Mouse (Mus musculus) hindbrain, embryonic 14.5 days (tissue): ENCODE measurements at regions not wholly inside any gene's neighbourhood (a gene's known extent, or its start where the extent isn't known, plus 50 kb on each side); places are given as distances from the start of the nearest gene placed in this dataset.
A peak's percentile ranks its signal among the peaks of the same experiment; 100 is the strongest.

Experiments used
- ATAC-seq: fragments of 200-750 bp; cut with Nextera tagmentation; 2 replicates; pipeline ENCODE4 v1.8.0; 2017; ENCODE audit warnings: moderate number of reproducible peaks, mild to moderate bottlenecking, moderate TSS enrichment, moderate library complexity; ENCODE audit not compliant: low FRiP score
- DNase-seq: peaks from one replicate; pipeline ENCODE4 v3.0.0-alpha.2; 2015; ENCODE audit warnings: low spot score
- H3K27ac ChIP-seq: fragments of 300-500 bp; sonication (generic); 2 replicates; pipeline ENCODE4 v1.5.1; 2014; ENCODE audit warnings: mild to moderate bottlenecking, moderate library complexity
- H3K27me3 ChIP-seq: fragments of 300-500 bp; sonication (generic); 2 replicates; pipeline ENCODE4 v1.6.1; 2014; ENCODE audit warnings: mild to moderate bottlenecking, low read length, mixed read lengths; ENCODE audit not compliant: control insufficient read depth, insufficient read depth
- H3K36me3 ChIP-seq: fragments of 300-500 bp; sonication (generic); replicated peaks from 2 replicates; pipeline ENCODE4 v1.6.1; 2014; ENCODE audit not compliant: control insufficient read depth, insufficient read depth
- H3K4me1 ChIP-seq: fragments of 300-500 bp; sonication (generic); replicated peaks from 2 replicates; pipeline ENCODE4 v1.6.1; 2014; ENCODE audit warnings: antibody characterized with exemption, low read length, mixed read lengths; ENCODE audit not compliant: control insufficient read depth, insufficient read depth
- H3K4me2 ChIP-seq: fragments of 300-500 bp; sonication (generic); replicated peaks from 2 replicates; pipeline ENCODE4 v1.6.1; 2014; ENCODE audit warnings: mild to moderate bottlenecking, moderate library complexity
- H3K4me3 ChIP-seq: fragments of 300-500 bp; sonication (generic); replicated peaks from 2 replicates; pipeline ENCODE4 v1.5.1; 2014; ENCODE audit warnings: mild to moderate bottlenecking, low read length
- H3K9ac ChIP-seq: fragments of 300-500 bp; sonication (generic); 2 replicates; pipeline ENCODE4 v1.6.1; 2014
- H3K9me3 ChIP-seq: fragments of 300-500 bp; sonication (generic); 2 replicates; pipeline ENCODE4 v1.6.1; 2016; ENCODE audit warnings: low read length; ENCODE audit not compliant: control insufficient read depth
- WGBS: fragments of 180-500 bp; shearing (Covaris S2); extraction: QIAGEN DNeasy Blood & Tissue Kit; methylation state at CpG from one replicate; pipeline ENCODE4 v1.1.7; 2014; 5-methylcytosine and 5-hydroxymethylcytosine counted together

GRCm38 (mm10) chr5:106295993-106296392, 162.0 kb downstream of the Barhl2 start:
- Histone ChIP-seq H3K4me3 (no peak overlapping the region), H3K4me2 (no peak overlapping the region), H3K9me3 (no peaks in the 10 kb centered on the region), H3K9ac (no peak overlapping the region), H3K27ac (no peak overlapping the region), H3K4me1 (no peaks in the 10 kb centered on the region; the same call in 1 of the 2 replicates), H3K27me3 (no peaks in the 10 kb centered on the region), H3K36me3 (no peaks in the 10 kb centered on the region)
- DNase-seq (no peak), ATAC-seq (no peak)
- WGBS = 10% methylated on average over 2 of the region's 2 CpGs

DNA sequence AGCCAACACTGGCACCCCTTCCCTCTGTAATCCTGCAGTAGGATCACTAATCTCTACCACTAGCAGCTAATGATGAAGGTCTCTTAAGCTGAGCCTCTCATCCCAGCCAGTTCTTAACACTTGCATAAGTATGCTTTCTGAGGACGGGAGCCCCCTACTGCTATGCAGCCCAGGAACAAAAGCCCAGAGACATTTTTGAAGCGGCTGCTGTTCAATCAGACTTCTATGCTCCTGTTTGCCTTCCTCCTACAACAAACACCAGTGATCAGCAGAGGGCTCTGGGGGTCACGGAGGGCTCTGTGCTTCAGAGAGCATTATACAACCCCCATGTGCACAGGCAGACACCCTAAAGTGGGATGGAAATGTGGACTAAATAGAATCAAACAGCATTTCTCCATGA, 162.4 kb downstream of the Barhl2 start:
- Histone ChIP-seq H3K9me3 (no peaks in the 10 kb centered on the region), H3K27ac (no peak overlapping the region), H3K4me3 (no peak overlapping the region), H3K9ac (no peak overlapping the region), H3K4me1 (no peaks in the 10 kb centered on the region; the same call in 1 of the 2 replicates), H3K4me2 (no peak overlapping the region), H3K36me3 (no peaks in the 10 kb centered on the region), H3K27me3 (no peaks in the 10 kb centered on the region)
- DNase-seq = no peak
- 3% methylated on average over 3 of the region's 3 CpGs for whole genome bisulfite sequencing
- ATAC-seq = no peak

DNA sequence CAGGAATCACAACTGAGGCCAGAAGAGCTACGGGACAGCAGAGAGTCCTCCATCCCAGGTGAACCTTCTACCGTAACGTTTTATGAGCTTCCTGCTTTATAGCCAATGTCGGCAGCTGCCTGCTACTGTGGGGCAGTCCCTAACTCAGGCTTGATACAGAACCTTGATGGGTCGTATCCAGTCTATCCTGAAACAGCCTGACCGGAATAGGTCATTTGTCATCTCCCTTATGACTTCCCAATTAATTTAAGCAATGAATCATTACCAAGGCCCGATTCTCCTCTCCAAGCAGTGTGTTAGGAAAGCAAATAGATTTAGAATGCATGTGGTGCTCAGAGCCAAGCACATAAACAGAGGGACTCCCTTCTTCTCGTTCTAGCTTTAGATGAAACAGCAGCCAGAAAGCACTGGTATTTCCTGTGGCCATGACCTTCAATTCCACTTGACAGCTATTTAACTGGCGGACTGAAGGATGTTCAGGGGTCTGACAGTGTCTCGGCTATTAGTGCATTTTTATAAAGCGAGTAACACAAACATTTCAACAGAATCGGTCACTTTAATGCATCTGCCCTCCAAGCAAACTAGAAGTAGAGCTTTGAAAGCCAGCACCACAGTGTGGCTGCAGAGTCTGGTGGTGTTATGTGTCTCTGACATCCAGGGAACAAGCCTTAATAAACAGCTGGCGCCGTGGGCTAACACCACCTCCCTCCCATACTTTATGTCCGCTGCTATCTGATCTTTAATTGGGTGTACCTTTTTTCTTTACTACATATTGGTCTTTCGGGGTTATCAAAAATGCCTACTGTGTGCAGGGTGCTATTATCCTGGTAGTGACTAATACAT, 165.4 kb downstream of the Barhl2 start:
- Histone ChIP-seq H3K27ac (no peak overlapping the region), H3K4me2 (no peak overlapping the region), H3K27me3 (no peaks in the 10 kb centered on the region), H3K36me3 (no peaks in the 10 kb centered on the region), H3K9me3 (no peaks in the 10 kb centered on the region), H3K9ac (no peak overlapping the region), H3K4me1 (no peaks in the 10 kb centered on the region; the same call in 1 of the 2 replicates), H3K4me3 (no peak overlapping the region)
- DNase-seq = no peak
- no peak for ATAC-seq
- WGBS = 74% methylated on average over 16 of the region's 16 CpGs

DNA sequence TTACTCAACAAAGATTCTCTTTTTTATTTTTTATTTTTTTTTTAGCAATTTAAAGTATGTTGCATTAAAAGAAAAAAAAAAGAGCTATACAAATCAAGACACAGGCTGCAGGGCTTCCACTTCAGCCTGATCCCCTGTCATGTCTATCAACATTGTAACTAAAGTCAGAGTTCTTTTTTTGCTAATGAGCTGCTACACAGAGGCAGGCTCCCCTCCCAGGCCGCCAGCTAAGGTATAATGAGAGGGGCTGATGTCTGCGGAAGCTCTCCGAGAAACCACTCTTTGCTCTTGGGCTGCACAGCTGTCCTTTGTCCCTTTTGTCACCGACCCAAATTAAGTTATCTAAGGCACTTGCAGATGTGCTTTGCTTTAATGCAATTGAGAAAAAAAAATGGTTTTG, 172.8 kb downstream of the Barhl2 start:
- Histone ChIP-seq H3K4me3 (no peak overlapping the region), H3K27me3 (no peaks in the 10 kb centered on the region), H3K27ac (no peak overlapping the region), H3K9me3 (no peaks in the 10 kb centered on the region), H3K36me3 (no peaks in the 10 kb centered on the region), H3K9ac (no peak overlapping the region), H3K4me2 (no peak overlapping the region), H3K4me1 (no peaks in the 10 kb centered on the region)
- 7% methylated on average over 4 of the region's 4 CpGs for WGBS
- DNase-seq = no peak
- ATAC-seq = no peak

DNA sequence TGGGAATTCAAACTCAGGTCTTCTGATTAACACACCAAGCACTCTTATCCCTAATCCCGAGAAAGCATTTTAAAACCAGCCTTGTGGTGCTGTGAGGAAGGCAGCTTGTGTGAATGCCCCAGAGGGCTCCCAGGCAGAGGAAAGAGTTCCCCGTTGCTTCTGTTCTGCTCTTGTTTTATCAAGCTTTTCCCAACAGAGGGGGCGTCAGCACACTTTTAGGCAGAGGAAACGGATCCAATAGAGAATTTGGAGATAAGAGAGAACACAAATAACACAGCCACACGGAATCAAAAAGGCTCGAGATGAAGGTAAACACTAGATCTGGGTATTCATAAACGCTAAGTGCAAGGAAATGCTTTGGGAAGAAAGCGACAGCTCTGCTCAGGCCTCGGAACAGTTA, 173.2 kb downstream of the Barhl2 start:
- ATAC-seq (no peak), DNase-seq (no peak)
- Histone ChIP-seq H3K27ac (no peak overlapping the region), H3K27me3 (no peaks in the 10 kb centered on the region), H3K4me2 (no peak overlapping the region), H3K4me3 (no peak overlapping the region), H3K9ac (no peak overlapping the region), H3K4me1 (no peaks in the 10 kb centered on the region), H3K9me3 (no peaks in the 10 kb centered on the region), H3K36me3 (no peaks in the 10 kb centered on the region)
- WGBS = 22% methylated on average over 9 of the region's 9 CpGs

GRCm38 (mm10) chr5:106282646-106283045, 175.3 kb downstream of the Barhl2 start:
- Histone ChIP-seq H3K9ac (no peak overlapping the region), H3K9me3 (no peaks in the 10 kb centered on the region), H3K4me1 (no peaks in the 10 kb centered on the region), H3K4me3 (no peak overlapping the region), H3K27me3 (no peaks in the 10 kb centered on the region), H3K27ac (no peak overlapping the region), H3K36me3 (no peaks in the 10 kb centered on the region), H3K4me2 (no peak overlapping the region)
- WGBS = 76% methylated on average over 9 of the region's 9 CpGs
- ATAC-seq (no peak), DNase-seq (no peak)

- Histone ChIP-seq H3K27ac (no peak overlapping the region), H3K9me3 (no peaks in the 10 kb centered on the region), H3K4me3 (no peak overlapping the region), H3K9ac (no peak overlapping the region), H3K4me1 (no peaks in the 10 kb centered on the region), H3K36me3 (no peaks in the 10 kb centered on the region), H3K27me3 (no peaks in the 10 kb centered on the region), H3K4me2 (no peak overlapping the region)
- WGBS = 92% methylated on average over 8 of the region's 8 CpGs
- DNase-seq = no peak
- no peak for ATAC-seq
These were observed 180.2 kb downstream of the Barhl2 start for GRCm38 (mm10) chr5:106277786-106278185.

GRCm38 (mm10) chr5:106277231-106277630, 180.7 kb downstream of the Barhl2 start:
- H3K4me2 ChIP-seq = no peak overlapping the region
- no peak overlapping the region for H3K9ac ChIP-seq
- no peak overlapping the region for H3K27ac ChIP-seq
- ATAC-seq (no peak), DNase-seq (no peak)
- no peaks in the 10 kb centered on the region for H3K4me1 ChIP-seq
- no peaks in the 10 kb centered on the region for H3K36me3 ChIP-seq
- no peaks in the 10 kb centered on the region for H3K27me3 ChIP-seq
- WGBS = 78% methylated on average over 9 of the region's 9 CpGs
- no peaks in the 10 kb centered on the region for H3K9me3 ChIP-seq
- H3K4me3 ChIP-seq = no peak overlapping the region

DNA sequence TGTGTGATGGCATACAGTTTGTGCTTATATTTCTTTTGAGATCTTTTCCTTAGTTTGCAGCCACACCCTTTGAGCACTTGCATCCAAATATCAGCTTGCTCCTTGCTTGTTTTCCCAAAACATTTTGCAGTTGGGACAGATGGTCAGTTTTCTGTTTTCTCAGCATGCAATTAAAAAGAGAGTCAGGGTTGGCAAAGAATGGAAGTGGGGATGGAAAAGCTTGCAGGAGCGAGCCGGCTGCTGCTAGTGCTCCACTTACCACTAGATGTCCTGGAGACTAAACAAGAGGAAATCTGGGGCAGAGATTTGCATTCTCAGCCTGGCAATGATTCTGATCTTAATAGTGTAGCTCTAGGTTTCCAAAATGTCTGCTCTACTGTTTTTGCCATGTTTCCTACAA, 181.8 kb downstream of the Barhl2 start:
- no peaks in the 10 kb centered on the region for H3K9me3 ChIP-seq
- H3K27ac ChIP-seq = no peak overlapping the region
- no peak for ATAC-seq
- no peaks in the 10 kb centered on the region for H3K4me1 ChIP-seq
- WGBS = 16% methylated on average over 2 of the region's 2 CpGs
- H3K4me2 ChIP-seq = no peak overlapping the region
- H3K27me3 ChIP-seq = no peaks in the 10 kb centered on the region
- DNase-seq = peak; percentile 62
- H3K4me3 ChIP-seq = no peak overlapping the region
- H3K9ac ChIP-seq = no peak overlapping the region
- no peaks in the 10 kb centered on the region for H3K36me3 ChIP-seq

GRCm38 (mm10) chr5:106274617-106275016, 183.3 kb downstream of the Barhl2 start:
- Histone ChIP-seq H3K4me3 (no peak overlapping the region), H3K36me3 (no peaks in the 10 kb centered on the region), H3K4me1 (no peaks in the 10 kb centered on the region), H3K4me2 (no peak overlapping the region), H3K27ac (no peak overlapping the region), H3K9ac (no peak overlapping the region), H3K9me3 (no peaks in the 10 kb centered on the region), H3K27me3 (no peaks in the 10 kb centered on the region)
- WGBS = 35% methylated on average over 10 of the region's 10 CpGs
- ATAC-seq = no peak
- no peak for DNase-seq
